Mouse (Mus musculus): ENCODE measurements around the gene Zfp316. TPM values are rescaled to one million over a fixed set of nuclear protein-coding genes. Genes with fewer than 3 reads are reported as not detected.

Zfp316 gene
- 1.7 and 2.9 TPM in 2 replicates for polyA plus RNA-seq (2012; ENCODE audit: insufficient read depth, insufficient read length, missing spikeins)

DNA sequence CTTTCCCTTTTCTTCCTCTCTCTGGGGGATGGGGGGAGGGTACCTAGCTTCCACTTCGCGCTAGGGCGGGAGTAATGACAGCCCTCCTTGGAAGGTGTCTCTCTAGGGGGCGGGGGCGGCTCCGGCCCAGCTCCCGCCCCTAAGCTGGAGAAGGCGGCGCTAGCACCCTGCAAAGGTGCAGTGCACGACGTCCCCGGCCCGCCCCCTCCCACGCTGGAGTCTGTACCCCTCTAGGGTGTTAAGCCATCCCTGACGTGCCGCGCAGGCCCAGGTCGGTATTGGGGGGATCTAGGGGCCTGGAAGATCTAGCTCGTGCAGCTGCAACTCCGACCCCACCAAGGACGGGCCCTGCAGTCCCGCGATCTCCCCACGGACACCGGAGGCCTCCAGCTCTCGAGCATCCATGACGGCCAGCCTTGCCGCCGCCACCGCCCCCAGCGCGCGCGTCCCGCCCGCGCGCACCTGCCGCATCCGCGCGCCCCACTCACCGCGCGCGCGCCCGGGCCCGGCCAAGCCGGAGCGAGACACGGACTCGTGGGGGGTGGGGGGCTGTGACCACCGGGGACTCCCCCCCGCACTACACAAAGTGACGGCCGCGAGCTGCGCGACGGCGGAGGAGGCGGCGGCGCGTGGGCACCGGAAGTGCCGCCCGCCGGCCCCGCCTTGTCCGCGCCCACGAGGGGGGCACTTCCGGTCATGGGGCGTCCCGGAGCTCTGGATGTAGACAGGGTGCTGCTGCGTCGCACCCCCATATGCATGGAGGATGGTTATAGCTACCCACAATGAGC, at the start of gene Zfp316:
Gene Zfp316 (minus strand): TSS at position 660 of the 788 bp plus-strand sequence.
- Histone ChIP-seq H3K4me1 (ENCODE audit: control insufficient read depth, insufficient read depth, low read length) (peaks cover 18% of the 10 kb centered on the region), H3K4me3 (ENCODE audit: insufficient read depth, low read length) (peak within 1 kb of the TSS; percentile 92), H3K27ac (ENCODE audit: insufficient read depth, low read depth, low read length) (no peak within 1 kb of the TSS)
- no peak for TF ChIP-seq CTCF (IDR thresholded peaks at IDR 0.05; ENCODE audit: low read depth, low read length)
- no peak for TF ChIP-seq POLR2A (IDR thresholded peaks at IDR 0.05; ENCODE audit: borderline replicate concordance, low read depth, low read length)

DNA sequence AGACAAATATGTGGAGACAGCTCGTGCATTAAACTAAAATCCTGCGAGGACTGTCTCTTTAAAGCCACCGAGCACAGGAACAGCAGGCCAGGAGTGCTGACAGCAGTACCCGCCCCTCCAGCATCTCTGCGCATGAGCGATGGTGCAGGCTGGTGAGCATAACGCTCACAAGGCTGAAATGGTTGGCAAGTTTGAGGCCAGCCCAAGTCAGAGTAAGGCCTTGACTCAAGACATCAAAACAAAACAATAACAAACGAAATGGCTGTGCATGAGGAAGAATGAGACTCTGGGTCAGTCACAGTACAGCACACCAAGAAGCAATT, 47.4 kb upstream of the Zfp316 start:
- H3K27ac ChIP-seq (ENCODE audit: insufficient read depth, low read depth, low read length), result no peak overlapping the region
- peaks cover 11% of the 10 kb centered on the region for H3K4me1 ChIP-seq (ENCODE audit: control insufficient read depth, insufficient read depth, low read length)
- TF ChIP-seq CTCF (IDR thresholded peaks at IDR 0.05; ENCODE audit: low read depth, low read length) (no peak), POLR2A (IDR thresholded peaks at IDR 0.05; ENCODE audit: borderline replicate concordance, low read depth, low read length) (no peak)
- H3K4me3 ChIP-seq (ENCODE audit: insufficient read depth, low read length), result no peak overlapping the region

DNA sequence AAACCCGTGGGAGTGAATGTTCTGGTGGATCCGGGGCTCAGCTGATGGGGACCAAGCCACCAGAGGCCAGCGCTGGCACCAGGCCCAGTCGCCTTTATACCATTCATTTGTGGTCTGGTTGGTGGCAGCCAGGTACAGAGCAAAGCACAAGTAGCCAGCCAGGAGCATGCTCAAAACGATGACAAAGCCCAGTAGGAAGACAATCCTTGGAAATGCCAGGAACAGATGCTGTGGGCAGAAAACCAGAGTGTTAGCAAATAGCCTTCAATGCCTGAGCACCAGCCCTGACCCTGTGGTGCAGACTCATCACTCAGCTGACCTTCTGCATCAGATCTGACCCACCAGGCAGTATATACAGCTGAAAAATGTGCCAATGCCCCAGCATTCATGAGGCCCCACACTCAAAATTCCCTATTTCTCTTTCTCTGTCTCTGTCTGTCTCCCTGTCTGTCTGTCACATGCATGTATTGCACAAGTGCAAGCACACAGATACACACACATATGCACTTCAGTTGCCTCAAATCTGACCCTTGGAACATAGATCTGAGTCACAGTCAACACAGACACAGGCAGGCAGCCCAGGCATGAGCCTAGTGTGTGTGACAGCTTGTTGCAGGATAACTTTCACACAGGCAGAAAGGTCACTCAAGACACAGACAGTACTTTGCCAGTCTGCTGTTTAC, 46.9 kb upstream of the Zfp316 start:
- peaks cover 11% of the 10 kb centered on the region for H3K4me1 ChIP-seq (ENCODE audit: control insufficient read depth, insufficient read depth, low read length)
- TF ChIP-seq CTCF (IDR thresholded peaks at IDR 0.05; ENCODE audit: low read depth, low read length), result no peak
- TF ChIP-seq POLR2A (IDR thresholded peaks at IDR 0.05; ENCODE audit: borderline replicate concordance, low read depth, low read length), result no peak
- no peak overlapping the region for H3K4me3 ChIP-seq (ENCODE audit: insufficient read depth, low read length)
- H3K27ac ChIP-seq (ENCODE audit: insufficient read depth, low read depth, low read length), result no peak overlapping the region

DNA sequence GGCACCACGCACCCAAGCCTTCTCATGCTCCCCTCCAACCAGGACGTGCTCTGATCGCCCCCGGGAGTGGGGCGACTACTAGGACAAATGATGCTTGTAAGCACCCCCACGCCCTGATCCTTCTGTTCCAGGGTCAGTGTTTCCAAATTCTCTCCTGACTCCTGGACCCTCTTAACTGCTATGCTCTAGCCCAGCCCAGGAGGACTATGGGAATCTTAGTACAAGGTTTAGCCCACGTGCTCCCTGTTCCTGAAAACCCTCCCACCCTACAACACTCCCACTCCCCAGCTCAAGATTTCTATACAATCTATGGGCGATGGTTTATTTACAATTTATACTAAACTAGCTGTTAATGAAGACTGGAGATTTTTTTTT, 45.7 kb upstream of the Zfp316 start:
- peak overlapping the region; percentile 35 for H3K4me3 ChIP-seq (ENCODE audit: insufficient read depth, low read length)
- TF ChIP-seq POLR2A (IDR thresholded peaks at IDR 0.05; ENCODE audit: borderline replicate concordance, low read depth, low read length), result no peak
- no peak for TF ChIP-seq CTCF (IDR thresholded peaks at IDR 0.05; ENCODE audit: low read depth, low read length)
- H3K27ac ChIP-seq (ENCODE audit: insufficient read depth, low read depth, low read length), result no peak overlapping the region
- peaks cover 11% of the 10 kb centered on the region for H3K4me1 ChIP-seq (ENCODE audit: control insufficient read depth, insufficient read depth, low read length)

DNA sequence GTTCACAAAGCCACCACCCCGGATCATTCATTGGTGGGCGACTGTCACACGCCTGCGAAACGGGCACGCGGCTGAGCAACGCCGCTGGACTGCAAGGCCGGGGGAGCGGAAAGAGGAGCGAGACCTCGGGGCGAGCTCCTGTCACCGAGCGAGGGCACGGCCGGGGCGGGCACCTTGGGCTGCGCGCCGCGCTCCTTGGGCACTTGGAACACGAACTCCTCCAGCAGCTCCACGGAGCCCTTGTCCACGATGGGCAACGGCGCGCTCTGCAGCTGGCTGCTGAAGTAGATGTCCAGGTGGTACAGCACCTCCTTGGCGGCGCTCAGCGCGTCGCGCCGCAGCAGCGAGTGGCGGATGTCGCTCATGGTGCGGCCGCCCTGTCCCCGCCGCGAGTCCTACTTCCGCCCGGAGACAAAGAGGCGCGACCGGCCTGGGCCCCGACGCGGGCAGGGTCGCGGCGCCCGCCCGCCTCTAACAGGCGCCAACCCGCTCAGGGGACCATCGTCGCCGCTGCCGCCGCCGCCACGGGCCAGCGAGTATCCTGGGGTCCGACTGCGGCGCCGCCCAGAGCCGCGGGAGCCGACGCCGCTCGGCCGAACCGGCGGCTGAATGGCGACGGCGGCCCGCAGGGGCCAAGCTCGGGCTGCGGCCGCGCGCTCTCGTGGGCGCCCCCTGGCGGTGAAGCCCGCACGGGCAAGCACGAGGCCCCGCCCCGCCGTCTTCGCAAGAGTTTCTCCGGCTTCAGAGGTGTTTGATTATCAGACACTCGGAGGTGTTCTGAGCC, 45.1 kb upstream of the Zfp316 start, which contains the start of gene E130309D02Rik:
Gene E130309D02Rik (minus strand): TSS at position 631 of the 784 bp plus-strand sequence.
- Histone ChIP-seq H3K4me1 (ENCODE audit: control insufficient read depth, insufficient read depth, low read length) (peaks cover 11% of the 10 kb centered on the region), H3K4me3 (ENCODE audit: insufficient read depth, low read length) (peak within 1 kb of the TSS; percentile 82), H3K27ac (ENCODE audit: insufficient read depth, low read depth, low read length) (peak within 1 kb of the TSS; percentile 65)
- TF ChIP-seq CTCF (IDR thresholded peaks at IDR 0.05; ENCODE audit: low read depth, low read length) (peak; percentile 18), POLR2A (IDR thresholded peaks at IDR 0.05; ENCODE audit: borderline replicate concordance, low read depth, low read length) (no peak)

DNA sequence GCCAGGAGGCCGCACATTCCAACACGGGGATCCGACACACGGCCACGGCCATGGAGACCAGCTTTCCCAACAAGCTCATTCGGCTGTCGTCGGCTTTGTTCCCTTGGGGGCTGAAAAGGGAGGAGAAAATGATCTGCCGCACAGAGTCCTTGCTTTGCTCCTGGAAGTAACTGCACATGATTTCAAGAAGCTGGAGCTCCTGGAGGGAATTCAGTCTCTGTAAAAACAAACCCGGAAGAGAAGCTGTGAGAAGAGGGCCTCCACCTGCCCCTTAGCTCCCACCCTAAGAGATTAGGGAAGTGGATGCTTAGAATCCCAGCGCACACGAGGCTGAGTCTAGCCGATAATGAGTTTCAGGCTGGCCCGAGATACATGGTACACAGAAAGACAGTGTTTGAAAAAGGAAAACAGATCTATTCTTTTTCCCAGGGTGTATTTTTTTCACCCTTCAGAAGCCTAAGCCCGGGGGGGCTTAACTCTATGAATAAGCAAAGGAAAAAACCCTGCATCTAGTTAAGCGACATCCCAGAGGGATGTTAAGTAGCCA, 44.4 kb upstream of the Zfp316 start:
- TF ChIP-seq CTCF (IDR thresholded peaks at IDR 0.05; ENCODE audit: low read depth, low read length), result no peak
- TF ChIP-seq POLR2A (IDR thresholded peaks at IDR 0.05; ENCODE audit: borderline replicate concordance, low read depth, low read length), result no peak
- Histone ChIP-seq H3K4me3 (ENCODE audit: insufficient read depth, low read length) (peak overlapping the region; percentile 82), H3K27ac (ENCODE audit: insufficient read depth, low read depth, low read length) (peak overlapping the region; percentile 65), H3K4me1 (ENCODE audit: control insufficient read depth, insufficient read depth, low read length) (peaks cover 11% of the 10 kb centered on the region)

DNA sequence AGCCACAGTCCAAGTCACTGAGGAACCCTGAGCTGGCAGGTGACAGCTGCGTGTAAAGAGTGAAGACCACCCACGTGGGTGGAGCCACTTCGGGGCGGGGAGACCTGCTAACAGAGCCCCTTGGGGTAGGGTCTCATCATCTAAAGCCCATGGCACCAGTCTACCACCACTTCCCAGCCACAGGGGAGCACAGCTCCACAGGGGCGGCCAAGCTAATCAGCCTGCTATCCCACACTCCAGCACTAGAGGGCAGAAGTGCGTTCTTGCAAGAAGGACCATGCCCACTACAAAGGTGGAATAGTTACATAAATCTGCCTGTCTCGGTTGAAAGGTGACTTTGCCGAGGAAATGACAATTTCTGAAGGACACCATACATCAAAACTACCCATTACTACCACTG, 42.1 kb upstream of the Zfp316 start:
- Histone ChIP-seq H3K4me3 (ENCODE audit: insufficient read depth, low read length) (no peak overlapping the region), H3K27ac (ENCODE audit: insufficient read depth, low read depth, low read length) (no peak overlapping the region), H3K4me1 (ENCODE audit: control insufficient read depth, insufficient read depth, low read length) (peaks cover 11% of the 10 kb centered on the region)
- TF ChIP-seq POLR2A (IDR thresholded peaks at IDR 0.05; ENCODE audit: borderline replicate concordance, low read depth, low read length) (no peak), CTCF (IDR thresholded peaks at IDR 0.05; ENCODE audit: low read depth, low read length) (peak; percentile 54)

DNA sequence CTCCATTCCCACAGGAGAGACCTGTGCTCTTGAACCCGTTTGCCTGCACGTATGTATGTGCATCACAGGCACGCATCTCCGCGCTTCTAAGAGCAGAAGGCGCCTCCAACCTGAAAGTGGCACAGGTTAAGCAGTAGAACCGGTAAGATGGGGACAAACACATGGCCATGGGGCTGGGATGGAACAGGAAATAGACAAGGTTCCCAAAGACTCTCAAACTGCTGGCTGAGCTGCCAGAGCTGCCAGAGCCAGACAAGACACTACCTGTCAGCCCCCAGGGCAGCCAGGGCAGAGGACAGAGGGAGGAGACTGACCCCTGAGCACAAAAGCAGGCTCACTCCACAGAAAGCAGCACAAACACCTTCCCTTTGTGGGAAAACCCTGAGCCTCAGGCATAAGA, 40.1 kb upstream of the Zfp316 start:
- Histone ChIP-seq H3K4me1 (ENCODE audit: control insufficient read depth, insufficient read depth, low read length) (peaks cover 8% of the 10 kb centered on the region), H3K4me3 (ENCODE audit: insufficient read depth, low read length) (no peak overlapping the region), H3K27ac (ENCODE audit: insufficient read depth, low read depth, low read length) (no peak overlapping the region)
- TF ChIP-seq POLR2A (IDR thresholded peaks at IDR 0.05; ENCODE audit: borderline replicate concordance, low read depth, low read length), result no peak

DNA sequence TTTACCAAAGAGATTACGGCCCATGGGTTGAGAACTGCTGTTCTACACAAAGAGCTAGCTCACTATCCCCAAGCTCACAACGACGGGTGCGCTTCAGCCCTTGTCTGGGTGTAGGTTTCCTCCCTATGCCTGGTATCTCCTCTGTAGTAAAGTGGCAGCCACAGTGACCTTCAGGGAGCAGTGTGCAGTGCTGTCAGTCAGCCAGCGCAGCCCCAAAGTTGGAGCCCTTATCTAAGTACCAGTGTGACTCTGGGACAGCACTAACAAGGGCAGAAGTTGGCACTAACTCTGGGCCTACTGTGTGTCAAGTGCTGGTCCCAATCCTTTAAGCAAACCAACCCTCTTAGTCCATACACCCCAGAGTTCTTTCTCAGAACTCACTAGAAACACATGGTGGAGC, 39.0 kb upstream of the Zfp316 start:
- Histone ChIP-seq H3K27ac (ENCODE audit: insufficient read depth, low read depth, low read length) (no peak overlapping the region), H3K4me1 (ENCODE audit: control insufficient read depth, insufficient read depth, low read length) (peaks cover 8% of the 10 kb centered on the region), H3K4me3 (ENCODE audit: insufficient read depth, low read length) (no peak overlapping the region)
- TF ChIP-seq POLR2A (IDR thresholded peaks at IDR 0.05; ENCODE audit: borderline replicate concordance, low read depth, low read length) (no peak), CTCF (IDR thresholded peaks at IDR 0.05; ENCODE audit: low read depth, low read length) (no peak)
